Mouse (Mus musculus): Measurements from ENCODE around the gene Prrc2a. TPM values are rescaled to one million over a fixed set of nuclear protein-coding genes. Genes with fewer than 3 reads are reported as not detected.

Gene Prrc2a
- total and polyA plus RNA-seq, 3 experiments = 71.0 to 663 (median 87.6) TPM

DNA sequence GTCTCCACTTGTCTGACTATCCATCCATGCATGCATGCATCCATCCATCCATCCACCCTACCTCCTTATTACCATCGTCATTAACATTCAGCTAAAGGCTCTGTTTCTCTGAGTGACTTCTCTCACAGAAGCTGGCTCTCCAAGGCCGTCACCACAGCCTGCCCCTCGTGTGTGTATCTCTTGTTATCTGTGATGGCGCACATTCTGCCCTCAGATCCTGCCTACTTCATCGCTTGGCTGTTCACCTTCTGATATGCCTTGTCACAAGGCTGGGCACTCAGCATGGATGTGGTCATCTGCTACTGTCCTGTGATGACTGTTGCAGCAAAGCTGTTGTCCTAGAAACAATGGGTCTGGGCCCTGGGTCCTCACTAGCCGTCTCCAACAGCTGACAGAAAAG lies 59.9 kb downstream of the Prrc2a start (continued):
- TF ChIP-seq MEF2A (IDR thresholded peaks at IDR 0.05; ENCODE audit: extremely low read depth, insufficient replicate concordance, low read depth, low read length, poor library complexity, severe bottlenecking) (no peak), EP300 (IDR thresholded peaks at IDR 0.05; ENCODE audit: low read depth in 1 of 2, low read length in 2 of 2) (peak; percentile 83 to 94), NELFE (IDR thresholded peaks at IDR 0.05; ENCODE audit: low read depth, low read length) (peak; percentile 28; the same call in 1 of the 2 replicates)

DNA sequence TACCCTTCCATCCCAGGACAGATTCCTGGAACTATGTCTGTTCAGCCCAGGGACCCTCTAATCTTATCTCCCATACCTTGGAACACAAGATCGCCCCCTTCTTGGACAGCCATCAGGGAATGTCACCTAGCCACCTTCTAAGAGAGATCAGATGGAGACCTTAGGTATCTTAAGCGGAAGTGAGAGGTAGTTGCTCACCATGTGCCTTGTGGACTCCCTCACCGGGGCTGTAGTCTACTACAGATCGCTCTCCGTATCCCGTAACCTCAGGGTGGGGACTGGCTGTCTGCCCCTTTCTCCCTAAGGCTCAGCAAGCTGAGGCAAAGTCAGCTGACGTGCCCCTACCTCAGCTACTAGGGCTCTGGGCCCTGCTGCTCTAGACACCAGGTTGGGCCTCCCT lies 60.6 kb downstream of the Prrc2a start:
- Histone ChIP-seq H3K79me2 (ENCODE audit: control insufficient read depth, insufficient read depth, low read length, poor library complexity) (no peaks in the 10 kb centered on the region), H3K27me3 (ENCODE audit: control insufficient read depth in 1 of 2, insufficient read depth in 2 of 2, low read length in 2 of 2) (no peaks in the 10 kb centered on the region), H3K9ac (ENCODE audit: control insufficient read depth, low read depth, low read length, poor library complexity, severe bottlenecking) (peak overlapping the region; percentile 64), H3K36me3 (ENCODE audit: control insufficient read depth in 1 of 2, insufficient read depth in 2 of 2, low read length in 2 of 2) (peaks cover 0 to 31% of the 10 kb centered on the region in 2 experiments; a peak in 3 of 4 replicates), H3K27ac (ENCODE audit: control insufficient read depth, low read depth, low read length) (peak overlapping the region; percentile 96), H3K4me1 (ENCODE audit: control insufficient read depth in 1 of 2, insufficient read depth in 2 of 2, low read length in 2 of 2) (peaks cover 22 to 36% of the 10 kb centered on the region in 2 experiments), H3K9me3 (replicated peaks; ENCODE audit: insufficient read depth, low read length) (no peaks in the 10 kb centered on the region), H3K4me3 (ENCODE audit: control insufficient read depth in 1 of 2, insufficient read depth in 1 of 2, low read depth in 2 of 2, low read length in 2 of 2) (peak overlapping the region in 1 of 2 experiments; percentile 5; a peak in 1 of 4 replicates)
- no peak for TF ChIP-seq CHD1 (IDR thresholded peaks at IDR 0.05; ENCODE audit: low read depth, low read length)
- TF ChIP-seq MAX (IDR thresholded peaks at IDR 0.05; ENCODE audit: low read length) = peak; percentile 72
- TF ChIP-seq NELFE (IDR thresholded peaks at IDR 0.05; ENCODE audit: low read depth, low read length) = no peak
- TF ChIP-seq TCF12 (IDR thresholded peaks at IDR 0.05; ENCODE audit: low read depth, low read length) = no peak
- TF ChIP-seq KAT2A (conservative IDR thresholded peaks at IDR 0.05; ENCODE audit: low read depth, low read length) = no peak
- no peak for TF ChIP-seq USF1 (IDR thresholded peaks at IDR 0.05; ENCODE audit: low read depth, low read length)
- TF ChIP-seq SMC3 (IDR thresholded peaks at IDR 0.05; ENCODE audit: low read depth, low read length) = no peak
- no peak for TF ChIP-seq ZMIZ1 (IDR thresholded peaks at IDR 0.05; ENCODE audit: low read depth, low read length)
- TF ChIP-seq EP300 (IDR thresholded peaks at IDR 0.05; ENCODE audit: low read depth in 1 of 2, low read length in 2 of 2) = peak in 1 of 2 experiments; percentile 50; a peak in 2 of 4 replicates
- no peak for TF ChIP-seq ZNF384 (IDR thresholded peaks at IDR 0.05; ENCODE audit: low read depth, low read length)
- peak; percentile 58; the same call in 1 of the 2 replicates for TF ChIP-seq MYC (IDR thresholded peaks at IDR 0.05; ENCODE audit: low read depth, low read length)
- TF ChIP-seq MAZ (IDR thresholded peaks at IDR 0.05; ENCODE audit: low read depth, low read length) = 0 out of 2 replicates have a peak, but pooled peaks have one; percentile 19
- 0 out of 2 replicates have a peak, but pooled peaks have one; percentile 13 for TF ChIP-seq TAL1 (IDR thresholded peaks at IDR 0.05; ENCODE audit: low read length)
- no peak for TF ChIP-seq USF2 (IDR thresholded peaks at IDR 0.05; ENCODE audit: borderline replicate concordance in 1 of 2, insufficient read depth in 1 of 2, low read depth in 1 of 2, low read length in 2 of 2)
- TF ChIP-seq ELF1 (IDR thresholded peaks at IDR 0.05; ENCODE audit: low read depth, low read length) = no peak
- no peak; a peak in 1 of 4 replicates for TF ChIP-seq POLR2A (IDR thresholded peaks at IDR 0.05; ENCODE audit: control insufficient read depth in 1 of 2, insufficient read depth in 1 of 2, low read depth in 1 of 2, low read length in 2 of 2, poor library complexity in 1 of 2)
- TF ChIP-seq MEF2A (IDR thresholded peaks at IDR 0.05; ENCODE audit: extremely low read depth, insufficient replicate concordance, low read depth, low read length, poor library complexity, severe bottlenecking) = no peak
- DNase-seq (ENCODE audit: low read depth, low spot score) = peak; percentile 61
